Mouse (Mus musculus): ENCODE measurements around the gene Vps53.

Vps53 gene

DNA sequence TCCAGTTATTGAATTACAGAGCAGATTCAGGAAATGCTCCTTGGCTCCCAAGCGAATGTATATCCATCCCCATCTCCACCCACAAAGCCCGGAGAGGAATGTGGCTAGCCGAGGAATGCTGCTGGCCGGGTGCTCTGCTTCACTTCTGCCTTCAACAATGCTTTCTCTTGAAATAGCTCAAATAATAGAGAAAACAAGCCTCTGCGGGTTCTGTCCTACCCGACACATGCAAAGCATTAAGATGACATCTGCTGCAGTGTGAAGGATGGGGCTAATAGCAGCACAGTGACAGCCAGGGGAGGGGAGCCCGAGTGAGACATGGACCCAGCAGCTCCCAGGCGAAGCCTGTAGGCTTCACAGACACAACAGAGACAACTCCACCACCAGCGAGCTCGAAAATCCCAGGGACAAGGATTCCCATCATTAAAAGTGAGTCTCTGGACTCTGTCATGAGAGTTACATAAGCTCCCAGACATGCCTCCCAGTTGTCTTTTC is 59.0 kb downstream of the Vps53 start:
- DNase-seq (ENCODE audit: low spot score in 2 of 2) = peak; percentile 9 to 19

DNA sequence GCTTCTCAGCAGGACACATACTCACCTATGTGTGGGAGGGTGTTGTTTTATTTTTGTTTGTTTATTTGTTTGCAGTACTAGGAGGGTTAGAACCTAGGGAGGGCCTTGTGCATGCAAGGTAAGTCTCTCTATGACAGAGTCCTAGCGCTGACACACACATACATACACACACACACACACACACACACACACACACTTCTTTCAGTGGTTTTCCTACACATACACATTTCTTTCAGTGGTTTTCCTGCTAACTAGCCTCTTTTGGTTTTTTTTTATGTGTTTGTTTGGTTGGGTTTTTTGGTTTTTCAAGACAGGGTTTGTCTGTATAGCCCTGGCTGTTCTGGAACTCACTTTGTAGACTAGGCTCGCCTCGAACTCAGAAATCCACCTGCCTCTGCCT is 69.0 kb downstream of the Vps53 start:
- no peak for DNase-seq (ENCODE audit: low spot score in 2 of 2)

DNA sequence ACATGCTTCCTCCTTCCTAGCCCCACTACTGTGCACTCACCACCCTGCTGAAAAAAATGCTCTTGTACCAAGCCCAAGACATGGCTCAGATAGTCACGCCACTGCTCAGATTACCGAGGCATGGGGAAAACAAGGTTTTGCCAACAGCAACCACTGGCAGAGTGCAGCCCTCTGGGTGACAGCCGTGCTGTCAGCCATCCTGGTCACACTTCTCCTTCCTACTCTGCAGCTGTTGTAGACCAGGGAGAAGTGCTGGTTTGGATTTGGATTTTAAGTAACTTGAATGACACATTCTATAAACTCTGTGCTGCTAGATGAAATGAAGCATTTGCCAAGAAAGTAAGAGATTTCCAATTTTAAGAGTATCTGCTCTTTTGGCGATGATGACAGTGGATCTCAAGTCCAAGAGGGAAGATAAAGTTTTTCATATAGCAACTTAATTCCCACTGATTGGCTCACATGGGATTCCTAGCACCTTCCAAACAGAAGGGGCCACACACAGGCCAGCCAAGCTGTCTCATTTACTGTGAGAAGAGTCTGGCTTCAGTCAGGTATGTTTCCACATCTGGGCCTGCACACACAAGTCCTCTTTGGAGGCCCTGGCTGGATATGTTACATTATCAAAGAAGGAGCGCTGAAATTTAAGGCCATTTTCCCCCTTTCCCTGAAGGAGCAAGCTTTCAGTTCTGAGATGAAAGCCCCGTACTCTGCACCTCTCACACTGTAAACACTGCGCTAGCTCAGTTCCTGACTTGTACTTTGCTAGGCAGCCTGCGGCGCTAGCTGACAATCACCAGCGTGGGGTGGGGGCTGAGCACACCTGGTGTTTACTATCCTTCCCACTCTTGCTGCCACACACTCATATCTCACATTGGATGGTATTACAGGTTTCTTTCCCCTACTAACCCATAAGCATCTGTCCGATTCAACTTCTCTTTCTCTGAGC is 72.6 kb downstream of the Vps53 start:
- DNase-seq (ENCODE audit: low spot score in 2 of 2) = peak in 1 of 2 experiments; percentile 13

DNA sequence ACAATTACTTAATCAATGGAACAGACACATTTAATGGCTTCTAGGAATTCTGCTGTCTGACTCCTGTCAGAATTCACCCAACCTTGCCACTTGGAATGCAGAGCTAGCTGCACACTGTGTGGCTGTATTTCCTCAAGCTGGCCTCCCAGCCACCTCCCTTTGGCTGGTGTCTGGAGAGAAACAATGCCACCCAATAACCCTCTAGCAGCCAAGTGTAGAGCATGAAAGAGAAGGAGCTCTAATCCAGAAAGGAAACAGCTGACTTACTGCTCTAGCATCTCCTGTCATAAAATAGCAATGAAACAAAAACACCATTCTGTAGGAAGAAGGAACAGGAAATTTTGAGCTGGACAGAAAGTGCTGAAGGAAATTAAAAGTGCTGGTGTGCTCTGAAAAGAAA is 78.3 kb downstream of the Vps53 start:
- DNase-seq (ENCODE audit: low spot score in 2 of 2) = no peak

DNA sequence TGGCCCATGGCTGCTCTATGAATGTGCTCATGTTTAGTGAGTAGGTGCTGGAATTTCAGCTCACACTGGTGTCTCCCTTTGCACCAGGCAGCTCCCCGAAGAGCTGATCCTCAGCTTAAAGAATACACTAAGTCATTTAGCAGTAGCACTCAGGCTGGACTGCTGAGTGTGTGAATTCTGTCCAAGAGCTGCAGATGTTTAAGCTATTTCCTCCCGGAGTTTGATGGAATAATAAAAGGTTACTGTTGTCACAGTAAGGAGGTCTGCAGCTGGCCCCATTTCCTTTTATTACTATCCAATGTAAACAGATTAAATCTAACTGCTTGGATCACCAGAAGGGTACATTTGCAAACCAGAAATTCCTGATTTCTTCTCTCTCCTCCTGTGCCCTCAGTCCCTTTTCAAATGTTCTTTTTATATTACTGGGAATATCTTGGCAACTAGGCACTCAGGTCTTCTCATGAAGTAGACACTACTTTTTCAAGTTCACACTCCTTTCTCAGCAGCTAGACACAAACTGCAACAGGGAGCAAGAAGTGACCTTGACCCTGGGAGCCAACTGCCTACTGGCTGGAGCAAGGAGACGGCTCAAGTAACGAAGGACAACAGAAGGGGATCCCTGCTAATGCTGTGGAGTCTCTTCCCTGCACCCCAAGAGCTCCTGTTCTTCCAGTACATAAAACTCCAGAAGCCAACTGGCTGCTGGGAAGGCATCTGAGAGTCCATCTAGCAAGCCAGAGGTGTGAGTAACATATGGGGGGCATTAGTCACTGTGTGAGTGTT is 80.1 kb downstream of the Vps53 start:
- no peak for DNase-seq (ENCODE audit: low spot score in 2 of 2)

DNA sequence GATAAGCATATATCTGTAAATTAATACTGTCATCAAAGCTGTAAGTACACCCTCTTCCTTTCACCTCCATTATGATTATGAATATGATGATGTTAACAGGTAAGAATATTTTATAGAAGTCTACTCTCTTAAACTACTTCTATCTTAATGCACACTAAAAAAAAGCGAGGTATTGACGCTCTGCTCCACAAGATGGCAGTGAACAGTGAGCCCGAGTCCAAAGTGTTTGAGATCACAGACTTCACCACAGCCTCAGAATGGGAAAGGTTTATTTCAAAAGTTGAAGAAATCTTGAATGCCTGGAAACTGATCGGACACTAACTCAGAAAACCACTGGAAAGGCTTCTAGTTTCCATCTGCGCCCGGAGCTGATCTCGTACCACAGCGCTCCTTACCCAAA is 85.8 kb downstream of the Vps53 start:
- no peak for DNase-seq (ENCODE audit: low spot score in 2 of 2)

DNA sequence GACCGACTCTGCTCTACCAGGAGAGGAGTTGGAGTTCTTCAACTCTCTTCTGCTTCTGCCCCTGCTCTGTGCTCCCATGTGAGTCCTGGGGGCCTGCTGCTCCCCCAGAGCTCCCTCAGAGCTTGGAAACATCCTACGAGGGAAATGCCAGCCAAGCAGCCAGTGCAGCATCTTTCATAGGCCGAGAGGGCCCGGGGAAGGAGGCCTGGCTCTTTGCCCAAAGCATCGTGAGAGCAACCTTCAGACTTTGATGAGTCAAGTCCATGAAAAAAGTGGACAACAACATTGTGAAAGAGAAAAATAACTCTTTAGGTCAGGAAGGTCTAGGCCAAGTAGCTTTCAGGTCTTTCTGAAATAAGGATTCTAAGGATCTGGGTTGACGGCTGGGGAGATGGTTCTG is 89.7 kb downstream of the Vps53 start:
- DNase-seq (ENCODE audit: low spot score in 2 of 2) = no peak

DNA sequence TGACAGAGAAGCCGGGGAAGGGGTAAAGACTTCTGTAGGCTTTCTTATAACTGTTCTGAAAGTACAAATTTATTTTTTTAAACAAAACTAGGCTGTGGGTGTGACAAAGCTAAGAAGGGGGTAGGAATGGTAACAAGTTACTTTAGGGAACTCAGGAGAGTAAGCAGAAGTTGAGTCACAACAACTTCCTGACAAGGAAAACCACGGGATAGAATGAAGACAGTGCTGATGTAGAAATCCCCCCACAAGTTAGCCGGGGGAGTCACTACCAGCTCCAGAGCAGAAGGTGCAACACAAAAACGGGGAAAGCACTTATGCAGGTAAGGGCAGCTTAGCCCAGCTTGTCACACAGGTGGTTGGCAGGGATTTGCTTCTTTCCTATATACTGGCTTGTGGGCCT is 90.9 kb downstream of the Vps53 start:
- DNase-seq (ENCODE audit: low spot score in 2 of 2) = no peak

DNA sequence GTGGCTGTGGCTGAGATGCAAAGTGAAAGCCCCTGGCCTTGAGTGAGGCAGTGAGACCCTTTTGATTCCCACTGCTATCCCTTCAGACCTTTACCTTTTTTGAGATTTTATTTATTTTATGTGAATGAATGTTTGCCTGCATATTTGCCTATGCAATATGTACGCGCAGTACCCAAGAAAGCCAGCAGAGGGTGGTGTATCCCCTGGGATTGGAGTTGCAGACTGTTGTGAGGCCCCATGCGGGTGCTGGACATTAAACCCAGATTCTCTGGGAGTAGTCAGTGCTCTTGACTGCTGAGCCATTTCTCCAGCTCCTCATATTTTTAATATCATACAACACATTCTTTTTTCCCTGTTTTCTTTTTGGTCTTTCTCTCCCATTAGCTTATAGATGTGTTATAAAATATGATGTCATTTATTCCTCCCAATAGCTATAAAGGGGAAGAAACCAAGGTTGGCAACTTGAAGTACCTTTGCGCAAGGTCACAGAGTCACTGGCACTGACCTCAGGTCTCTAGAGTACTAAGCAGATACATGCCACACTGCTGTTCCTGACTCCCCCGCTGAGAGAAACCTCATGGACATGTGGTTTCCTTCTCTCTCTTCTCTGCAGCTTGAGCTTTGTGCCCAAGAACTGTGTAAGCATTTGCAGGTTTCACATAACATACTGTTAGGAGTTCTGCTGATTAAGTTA is 93.4 kb downstream of the Vps53 start:
- peak in 1 of 2 experiments; percentile 16 for DNase-seq (ENCODE audit: low spot score in 2 of 2)

DNA sequence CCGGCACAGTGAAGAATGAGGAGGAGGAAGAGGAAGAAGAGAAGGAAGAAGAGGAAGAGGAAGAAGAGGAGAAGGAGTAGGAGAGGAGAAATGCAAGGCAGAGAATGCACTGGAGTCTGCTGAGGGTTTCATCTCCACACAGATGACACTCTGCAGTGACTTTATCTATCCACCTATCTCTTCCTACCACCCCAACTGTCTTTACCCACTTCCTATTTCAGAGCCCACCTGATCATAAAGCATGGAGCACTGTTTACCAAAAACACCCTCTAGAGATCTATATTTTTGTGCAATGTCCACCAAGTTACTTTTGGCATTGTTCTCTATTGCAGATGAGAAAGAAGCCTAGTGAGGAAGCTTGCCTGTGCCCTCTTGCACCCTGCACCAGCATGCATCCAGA is 94.5 kb downstream of the Vps53 start:
- DNase-seq (ENCODE audit: low spot score in 2 of 2) = no peak

DNA sequence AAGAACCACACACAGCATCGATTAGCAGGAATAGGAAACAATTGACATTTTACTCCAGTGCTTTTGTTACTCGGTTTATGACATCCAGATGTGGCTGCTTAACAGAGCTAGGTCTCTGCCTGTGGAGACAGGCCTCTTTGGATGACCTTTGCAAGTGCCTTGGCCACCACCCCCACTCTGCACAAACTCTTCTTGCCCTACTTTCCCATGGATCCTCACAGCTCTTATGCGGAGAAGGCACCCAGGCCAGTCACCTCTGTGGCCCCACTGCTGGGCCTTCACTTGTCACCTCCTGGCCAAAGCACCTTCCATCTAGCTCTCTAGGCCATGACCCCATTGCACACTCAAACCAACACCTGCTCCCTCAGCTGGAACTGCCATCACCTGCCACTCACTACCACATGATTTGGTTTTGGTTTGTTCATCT is 95.5 kb downstream of the Vps53 start:
- no peak for DNase-seq (ENCODE audit: low spot score in 2 of 2)

DNA sequence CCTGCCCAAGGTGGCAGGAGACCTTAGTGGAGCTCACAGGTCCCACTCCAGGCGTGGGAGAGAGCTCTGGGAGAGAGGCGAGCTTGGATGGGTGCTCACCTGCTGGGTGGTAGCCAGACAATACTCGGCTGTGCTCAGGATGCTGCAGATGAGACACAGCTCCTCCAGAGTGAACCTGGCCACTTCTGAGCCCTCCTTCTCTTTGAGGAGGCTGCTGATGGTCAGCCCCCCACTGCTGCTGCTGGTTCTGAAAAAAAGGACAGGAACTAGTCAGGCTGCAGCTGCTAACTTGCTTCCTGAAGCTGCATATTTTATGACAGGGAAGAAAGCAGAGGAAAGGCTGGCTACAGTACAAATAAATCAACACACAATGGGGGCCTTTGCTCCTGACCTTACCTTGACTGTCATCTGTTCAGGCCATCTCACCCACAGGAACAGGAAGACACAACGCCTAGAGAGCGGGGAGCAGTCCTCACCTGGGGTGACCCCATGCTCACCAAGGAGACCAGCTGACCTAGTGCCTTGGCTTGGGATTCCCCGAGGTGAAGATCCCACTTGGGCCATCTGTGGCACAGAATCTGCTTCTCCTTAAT is 98.3 kb downstream of the Vps53 start:
- no peak for DNase-seq (ENCODE audit: low spot score in 2 of 2)

DNA sequence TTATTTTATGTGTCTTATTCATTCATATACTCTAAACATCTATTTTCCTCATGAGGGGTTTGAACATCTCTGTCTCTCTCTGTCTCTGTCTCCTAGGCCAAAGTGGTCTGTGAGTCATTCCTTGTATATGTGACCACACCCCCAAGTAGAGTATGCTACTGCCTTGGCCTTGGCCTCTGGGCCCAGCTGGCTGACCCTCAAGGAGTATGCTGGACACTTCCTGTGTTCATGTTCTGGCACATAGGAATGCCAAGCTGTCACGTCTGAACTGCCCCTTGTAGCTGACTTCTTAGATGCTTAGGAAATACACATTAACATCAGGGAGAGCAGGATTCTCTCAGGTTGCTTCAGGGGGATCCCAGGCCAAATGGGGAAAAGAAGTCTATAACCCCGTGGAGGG is 99.2 kb downstream of the Vps53 start:
- DNase-seq (ENCODE audit: low spot score in 2 of 2) = no peak

DNA sequence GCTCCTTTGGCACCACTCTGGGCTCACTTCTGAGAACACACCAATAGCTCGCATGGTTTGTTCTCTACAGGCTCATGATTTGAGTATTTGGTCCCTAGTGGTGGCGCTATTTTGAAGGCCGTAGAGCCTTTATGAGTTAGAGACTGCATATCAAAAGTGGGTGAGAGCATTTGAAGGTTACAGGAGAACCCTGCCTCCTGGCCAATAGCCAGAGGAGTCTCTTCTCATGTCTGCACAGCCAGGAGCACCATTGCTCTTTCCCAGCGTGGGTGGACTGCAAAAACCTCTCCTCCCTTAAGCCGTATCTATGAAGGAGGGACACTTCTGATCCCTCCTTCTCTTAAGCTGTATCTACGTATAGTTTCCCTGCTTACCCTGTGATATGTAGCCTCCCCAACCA is 102.1 kb downstream of the Vps53 start:
- DNase-seq (ENCODE audit: low spot score in 2 of 2) = no peak

DNA sequence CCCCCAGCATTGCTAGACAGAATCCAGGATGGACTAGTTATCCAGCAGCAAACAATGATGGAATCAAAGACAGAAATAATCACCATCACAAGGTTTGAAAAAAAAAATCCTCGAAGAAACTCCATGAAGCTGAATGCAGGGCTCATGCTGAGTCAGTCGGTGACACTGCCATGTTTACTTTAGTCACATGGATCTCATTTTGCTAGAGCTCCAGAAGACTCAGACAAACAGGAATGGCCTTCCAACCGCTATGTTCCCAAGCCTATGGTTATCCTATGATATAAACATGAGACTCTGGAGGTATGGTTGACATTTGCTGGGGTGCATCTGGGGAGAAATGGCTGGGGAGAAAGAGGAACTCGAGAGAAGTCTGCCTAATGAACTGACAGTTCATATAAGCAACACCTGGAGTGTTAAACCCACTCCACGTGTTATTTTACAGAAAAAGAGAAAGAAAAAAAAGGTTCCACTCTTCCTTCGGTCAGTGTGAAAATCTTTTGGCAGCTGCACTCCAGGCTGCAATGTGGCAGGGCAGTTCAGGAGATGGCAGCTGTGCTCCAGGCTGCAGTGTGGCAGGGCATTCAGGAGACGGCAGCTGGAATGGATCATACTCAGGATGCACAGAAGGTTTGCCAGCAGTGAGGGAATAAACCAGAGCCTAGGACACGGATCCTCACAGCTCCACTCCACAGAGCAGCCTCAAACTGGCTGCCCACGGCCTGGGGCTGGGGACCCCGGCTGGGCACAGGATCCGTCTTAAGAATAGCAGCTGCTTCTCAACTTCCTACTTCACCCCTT is 105.0 kb downstream of the Vps53 start:
- DNase-seq (ENCODE audit: low spot score in 2 of 2) = no peak

DNA sequence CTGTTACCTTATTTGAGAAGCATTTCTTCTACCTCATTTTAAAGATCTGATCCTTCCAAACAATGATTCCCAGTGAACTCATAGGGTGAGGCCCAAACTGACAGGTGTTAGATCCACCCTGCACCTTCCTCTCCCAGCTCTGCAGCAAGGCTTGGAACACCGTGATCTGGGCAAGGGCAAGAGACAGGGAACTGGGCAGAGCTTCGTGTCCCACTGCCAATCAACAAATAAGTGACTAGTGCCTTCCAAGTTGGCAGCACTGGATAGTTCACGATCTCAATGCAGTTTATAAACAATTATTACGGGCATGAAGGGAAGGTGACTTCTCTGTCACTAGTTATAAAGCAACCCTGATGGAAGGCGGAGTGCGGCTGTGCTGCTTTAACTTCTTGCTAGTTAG is 109.6 kb downstream of the Vps53 start:
- no peak for DNase-seq (ENCODE audit: low spot score in 2 of 2)

DNA sequence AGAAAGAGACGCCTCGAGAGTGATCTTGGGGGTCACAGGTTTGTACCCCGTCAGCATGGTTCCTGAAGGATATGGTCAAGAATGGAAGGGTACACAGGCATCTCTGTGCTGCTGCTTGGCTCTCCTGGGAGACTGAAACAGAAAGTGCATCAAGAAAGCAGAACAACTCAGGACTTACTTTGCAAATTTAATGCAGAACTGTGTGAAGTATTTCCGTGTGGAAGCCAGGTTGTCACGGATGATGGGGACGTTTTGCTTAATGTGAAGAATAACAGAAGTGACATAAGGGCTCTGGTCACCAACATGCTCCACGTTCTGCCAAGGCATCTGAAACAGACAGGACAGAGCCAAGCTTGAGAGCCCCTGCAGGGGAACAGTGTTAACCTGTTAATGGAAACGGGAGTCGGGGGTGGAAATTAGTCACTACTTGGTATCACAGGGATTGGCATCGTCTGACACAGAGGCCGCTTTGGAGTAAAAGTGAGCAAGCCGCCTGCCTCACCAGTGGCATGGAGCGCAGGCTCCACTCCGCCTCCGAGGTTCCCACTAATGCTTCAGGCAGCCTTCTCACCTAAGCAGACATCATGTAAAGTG is 112.8 kb downstream of the Vps53 start:
- no peak for DNase-seq (ENCODE audit: low spot score in 2 of 2)

DNA sequence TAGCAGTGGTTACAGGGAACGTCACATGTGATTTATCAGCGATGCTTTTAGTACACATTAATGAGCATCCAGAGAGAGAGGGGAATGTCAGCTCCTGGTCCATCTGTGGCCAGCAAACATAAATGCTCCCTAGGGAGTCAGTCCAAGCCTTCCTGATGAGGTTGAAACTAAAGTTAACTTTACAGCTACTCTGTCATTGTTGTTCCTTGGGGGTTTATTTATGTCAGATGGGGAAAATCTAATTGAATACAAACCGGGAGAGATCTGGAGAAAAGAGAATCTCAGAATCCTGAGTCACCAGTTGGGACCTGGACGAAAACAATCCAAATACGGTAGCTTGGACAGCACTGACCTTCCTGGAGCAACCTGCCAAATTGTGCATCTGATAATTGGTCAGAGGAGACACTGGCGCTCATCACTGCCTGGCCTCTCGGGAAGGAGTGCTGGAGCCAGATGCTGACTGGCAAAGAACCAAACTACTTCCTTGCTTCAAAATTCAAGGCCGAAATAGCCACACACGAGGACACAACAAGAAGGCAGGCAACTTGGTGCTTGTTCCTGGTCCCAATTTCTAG is 113.8 kb downstream of the Vps53 start:
- DNase-seq (ENCODE audit: low spot score in 2 of 2) = no peak

DNA sequence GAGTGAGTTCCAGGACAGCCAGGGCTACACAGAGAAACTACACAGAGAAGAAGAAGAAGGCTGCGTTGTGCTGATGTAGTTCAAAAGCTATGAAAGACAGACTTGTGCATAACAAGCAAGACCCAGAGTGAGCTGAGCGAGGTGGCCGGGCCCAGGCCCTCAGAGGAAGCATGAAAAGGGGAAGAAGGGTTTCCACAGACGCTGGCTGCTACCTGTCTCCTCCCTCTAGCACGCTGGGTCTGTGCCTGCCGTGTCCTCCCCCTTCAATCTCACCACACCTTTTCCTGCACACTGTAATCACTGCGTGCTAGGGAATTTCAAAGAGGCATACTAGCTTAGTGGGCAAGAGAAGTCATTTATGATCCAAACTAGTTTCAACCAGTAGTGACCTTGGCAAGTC is 115.0 kb downstream of the Vps53 start:
- DNase-seq (ENCODE audit: low spot score in 2 of 2) = no peak

DNA sequence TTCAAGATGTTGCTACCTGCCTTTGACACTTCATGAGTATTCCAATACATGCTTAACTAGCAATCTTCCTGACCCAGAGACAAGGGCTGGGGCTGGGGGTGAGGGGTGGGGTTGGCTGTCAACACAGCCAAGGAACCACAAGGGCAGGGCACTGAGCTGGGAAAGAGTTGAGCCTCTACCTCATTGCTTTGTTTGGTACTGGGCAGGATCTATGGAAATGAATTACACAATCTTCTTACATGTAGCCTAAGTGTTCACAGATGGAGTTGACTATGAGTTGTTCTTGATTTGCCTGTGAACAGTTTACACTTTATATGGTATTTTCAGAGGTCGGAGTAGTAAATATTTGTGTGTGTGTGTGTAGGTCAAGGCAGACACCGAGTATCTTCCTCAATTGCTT is 118.5 kb downstream of the Vps53 start:
- no peak for DNase-seq (ENCODE audit: low spot score in 2 of 2)
